Mouse (Mus musculus): ENCODE measurements around the gene Zkscan8. TPM values are rescaled to one million over a fixed set of nuclear protein-coding genes. Genes with fewer than 3 reads are reported as not detected.

Gene Zkscan8
- 9.2 and 16.1 TPM in 2 replicates for total RNA-seq (2012; rRNA removed)

- TF ChIP-seq CHD2 (IDR thresholded peaks at IDR 0.05; ENCODE audit: low read depth, low read length) (no peak), HCFC1 (IDR thresholded peaks at IDR 0.05; ENCODE audit: borderline replicate concordance, insufficient read depth, low read length) (peak; percentile 76; the same call in 1 of the 2 replicates), MAFK (IDR thresholded peaks at IDR 0.05; ENCODE audit: insufficient read depth, low read depth, low read length) (no peak), ZC3H11A (IDR thresholded peaks at IDR 0.05; ENCODE audit: borderline replicate concordance, low read depth, low read length) (no peak)
- Histone ChIP-seq H3K36me3 (ENCODE audit: control insufficient read depth, insufficient read depth, low read length, poor library complexity, severe bottlenecking) (0 out of 2 replicates have a peak, but pooled peaks cover 5% of the 10 kb centered on the region), H3K27ac (ENCODE audit: insufficient read depth, low read depth, low read length, poor library complexity, severe bottlenecking) (peak within 1 kb of the TSS; percentile 75), H3K9me3 (ENCODE audit: control insufficient read depth, insufficient read depth, low read depth, low read length) (no peaks in the 10 kb centered on the region), H3K4me1 (ENCODE audit: control insufficient read depth in 2 of 2, insufficient read depth in 2 of 2, low read length in 2 of 2, poor library complexity in 1 of 2) (0 out of 4 replicates have a peak, but pooled peaks cover 0 to 2% of the 10 kb centered on the region in 2 experiments), H3K4me3 (ENCODE audit: insufficient read depth in 1 of 2, low read depth in 1 of 2, low read length in 2 of 2, poor library complexity in 1 of 2, severe bottlenecking in 1 of 2) (peak within 1 kb of the TSS; percentile 85 to 100), H3K9ac (ENCODE audit: insufficient read depth, low read depth, low read length, poor library complexity, severe bottlenecking) (peak within 1 kb of the TSS; percentile 100)
- in situ Hi-C loops (cut with MboI; ENCODE audit: low sequenced_read_pairs in 2 of 2, unreplicated experiment in 2 of 2) = no loop called here
- peak; percentile 81 for DNase-seq (ENCODE audit: low read depth, low spot score)
Measured at GRCm38 (mm10) chr13:21530781-21531201, at the start of gene Zkscan8. Zkscan8 (minus strand) TSS chr13:21531120.

GRCm38 (mm10) chr13:21559793-21560192, 28.9 kb upstream of the Zkscan8 start, which contains the start of gene Olfr1535:
Olfr1535 (minus strand) TSS chr13:21559893.
- DNase-seq (ENCODE audit: low read depth, low spot score) = no peak
- TF ChIP-seq ZNF384 (IDR thresholded peaks at IDR 0.05; ENCODE audit: low read depth, low read length) (no peak), ZC3H11A (IDR thresholded peaks at IDR 0.05; ENCODE audit: borderline replicate concordance, low read depth, low read length) (no peak), CHD2 (IDR thresholded peaks at IDR 0.05; ENCODE audit: low read depth, low read length) (no peak), MAFK (IDR thresholded peaks at IDR 0.05; ENCODE audit: insufficient read depth, low read depth, low read length) (no peak), HCFC1 (IDR thresholded peaks at IDR 0.05; ENCODE audit: borderline replicate concordance, insufficient read depth, low read length) (no peak)
- in situ Hi-C loops (cut with MboI; ENCODE audit: low sequenced_read_pairs in 2 of 2, unreplicated experiment in 2 of 2) = no loop called here

GRCm38 (mm10) chr13:21550416-21551110, 19.6 kb upstream of the Zkscan8 start:
- no peak for DNase-seq (ENCODE audit: low read depth, low spot score)
- in situ Hi-C loops (cut with MboI; ENCODE audit: low sequenced_read_pairs in 2 of 2, unreplicated experiment in 2 of 2) = no loop called here
- no peaks in the 10 kb centered on the region for H3K36me3 ChIP-seq (ENCODE audit: control insufficient read depth, insufficient read depth, low read length, poor library complexity, severe bottlenecking)
- H3K4me1 ChIP-seq (ENCODE audit: control insufficient read depth in 2 of 2, insufficient read depth in 2 of 2, low read length in 2 of 2, poor library complexity in 1 of 2) = no peaks in the 10 kb centered on the region
- no peak overlapping the region for H3K9ac ChIP-seq (ENCODE audit: insufficient read depth, low read depth, low read length, poor library complexity, severe bottlenecking)
- no peak overlapping the region for H3K27ac ChIP-seq (ENCODE audit: insufficient read depth, low read depth, low read length, poor library complexity, severe bottlenecking)
- no peaks in the 10 kb centered on the region for H3K9me3 ChIP-seq (ENCODE audit: control insufficient read depth, insufficient read depth, low read depth, low read length)
- H3K4me3 ChIP-seq (ENCODE audit: insufficient read depth in 1 of 2, low read depth in 1 of 2, low read length in 2 of 2, poor library complexity in 1 of 2, severe bottlenecking in 1 of 2) = no peak overlapping the region
- no peak for TF ChIP-seq ZC3H11A (IDR thresholded peaks at IDR 0.05; ENCODE audit: borderline replicate concordance, low read depth, low read length)
- no peak for TF ChIP-seq ZNF384 (IDR thresholded peaks at IDR 0.05; ENCODE audit: low read depth, low read length)

More at GRCm38 (mm10) chr13:21559793-21560192, 28.9 kb upstream of the Zkscan8 start, which contains the start of gene Olfr1535:
- Histone ChIP-seq H3K27ac (ENCODE audit: insufficient read depth, low read depth, low read length, poor library complexity, severe bottlenecking) (no peak within 1 kb of the TSS), H3K9ac (ENCODE audit: insufficient read depth, low read depth, low read length, poor library complexity, severe bottlenecking) (no peak within 1 kb of the TSS), H3K4me3 (ENCODE audit: insufficient read depth in 1 of 2, low read depth in 1 of 2, low read length in 2 of 2, poor library complexity in 1 of 2, severe bottlenecking in 1 of 2) (no peak within 1 kb of the TSS), H3K36me3 (ENCODE audit: control insufficient read depth, insufficient read depth, low read length, poor library complexity, severe bottlenecking) (no peaks in the 10 kb centered on the region), H3K9me3 (ENCODE audit: control insufficient read depth, insufficient read depth, low read depth, low read length) (peaks cover 3% of the 10 kb centered on the region; the same call in 1 of the 2 replicates), H3K4me1 (ENCODE audit: control insufficient read depth in 2 of 2, insufficient read depth in 2 of 2, low read length in 2 of 2, poor library complexity in 1 of 2) (no peaks in the 10 kb centered on the region)

GRCm38 (mm10) chr13:21549487-21549886, 18.6 kb upstream of the Zkscan8 start:
- Histone ChIP-seq H3K9me3 (ENCODE audit: control insufficient read depth, insufficient read depth, low read depth, low read length) (no peaks in the 10 kb centered on the region), H3K4me1 (ENCODE audit: control insufficient read depth in 2 of 2, insufficient read depth in 2 of 2, low read length in 2 of 2, poor library complexity in 1 of 2) (no peaks in the 10 kb centered on the region), H3K36me3 (ENCODE audit: control insufficient read depth, insufficient read depth, low read length, poor library complexity, severe bottlenecking) (no peaks in the 10 kb centered on the region), H3K27ac (ENCODE audit: insufficient read depth, low read depth, low read length, poor library complexity, severe bottlenecking) (no peak overlapping the region), H3K9ac (ENCODE audit: insufficient read depth, low read depth, low read length, poor library complexity, severe bottlenecking) (no peak overlapping the region), H3K4me3 (ENCODE audit: insufficient read depth in 1 of 2, low read depth in 1 of 2, low read length in 2 of 2, poor library complexity in 1 of 2, severe bottlenecking in 1 of 2) (no peak overlapping the region)
- in situ Hi-C loops (cut with MboI; ENCODE audit: low sequenced_read_pairs in 2 of 2, unreplicated experiment in 2 of 2) = no loop called here
- DNase-seq (ENCODE audit: low read depth, low spot score) = no peak
- TF ChIP-seq MAFK (IDR thresholded peaks at IDR 0.05; ENCODE audit: insufficient read depth, low read depth, low read length) (no peak), ZNF384 (IDR thresholded peaks at IDR 0.05; ENCODE audit: low read depth, low read length) (no peak), CHD2 (IDR thresholded peaks at IDR 0.05; ENCODE audit: low read depth, low read length) (no peak), HCFC1 (IDR thresholded peaks at IDR 0.05; ENCODE audit: borderline replicate concordance, insufficient read depth, low read length) (no peak), ZC3H11A (IDR thresholded peaks at IDR 0.05; ENCODE audit: borderline replicate concordance, low read depth, low read length) (no peak)

Measured in ES-E14 (cell line).